Mouse (Mus musculus) T-helper 17 cell (primary cell): ENCODE measurements at regions not wholly inside any gene's neighbourhood (a gene's known extent, or its start where the extent isn't known, plus 50 kb on each side); places are given as distances from the start of the nearest gene placed in this dataset.

Experiments used
- in situ Hi-C, 2 experiments: fragments of 300-600 bp; cut with MboI, MseI; formaldehyde crosslinking; loops; 1 replicate in 1 of 2; 2 replicates in 1 of 2; pipeline ENCODE4 v1.15.1; 2025; ENCODE audit warnings: high pct_unique_total_duplicates in 2 of 2

DNA sequence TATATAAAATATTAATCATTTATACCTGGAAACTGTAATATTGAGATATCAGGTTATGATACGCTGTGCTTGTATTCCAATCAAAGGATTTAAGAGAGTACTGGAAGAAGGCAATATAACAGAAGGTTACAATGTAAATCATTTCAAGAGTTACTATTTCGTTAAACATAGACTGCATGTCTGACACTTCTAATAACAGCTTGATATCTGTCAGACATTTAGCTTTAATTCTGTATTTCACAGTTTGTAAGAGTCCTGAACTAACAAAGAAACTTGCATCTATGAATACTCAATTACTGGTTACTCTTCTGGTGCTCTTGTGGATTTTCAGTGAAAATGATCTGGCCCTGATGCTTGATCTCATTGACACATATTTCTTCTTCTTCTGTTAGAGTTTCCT is 840.6 kb downstream of the Cdh9 start:
- in situ Hi-C loops: no loop called here

- in situ Hi-C loops: no loop called here
These were observed 860.1 kb downstream of the Cdh9 start for GRCm38 (mm10) chr15:17588617-17589016.

- in situ Hi-C loops: loop anchor here in 1 of 2 experiments (5.0 kb wide), 1 partner anchor 362 kb away; no protein-coding TSS in a partner anchor
These were observed 875.8 kb downstream of the Cdh9 start for GRCm38 (mm10) chr15:17604402-17604801.

- in situ Hi-C loops: no loop called here
These were observed 886.4 kb downstream of the Cdh9 start for GRCm38 (mm10) chr15:17614945-17615344.

DNA sequence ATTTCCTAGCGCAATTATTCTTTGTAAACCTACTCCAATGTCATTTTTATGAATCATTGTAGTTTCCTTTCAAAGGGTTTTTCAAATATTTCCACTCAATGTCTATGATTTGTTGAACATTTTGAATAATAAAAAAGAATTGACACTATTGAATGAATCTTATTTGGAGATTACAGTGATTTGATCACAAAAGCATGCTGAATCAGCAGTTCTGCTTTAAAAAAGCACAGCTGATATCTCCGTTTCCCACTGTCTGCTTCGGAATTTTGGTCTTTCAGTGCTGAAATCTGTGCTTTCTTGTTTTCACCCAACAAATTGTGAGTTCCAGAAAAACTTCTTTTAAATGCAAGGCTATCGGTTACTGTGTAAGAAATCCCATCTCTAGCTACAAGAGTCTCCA is 912.7 kb downstream of the Cdh9 start:
- in situ Hi-C loops: no loop called here
